Mouse (Mus musculus) limb, embryonic 10.5 days (tissue): Measurements from ENCODE around the gene Slc7a6. TPM values are rescaled to one million over a fixed set of nuclear protein-coding genes. Genes with fewer than 3 reads are reported as not detected.
"Not testable (repeated sequence)": the region's sequence is repeated elsewhere in the genome, so short reads cannot be mapped to it uniquely, and the experiment has no call there.

ENCODE experiments used
- DNase-seq: peaks from one replicate; pipeline ENCODE4 v3.0.0-alpha.2; 2017; ENCODE audit warnings: low spot score
- H3K27ac ChIP-seq: fragments of 300-500 bp; sonication (generic); 2 replicates; pipeline ENCODE4 v1.5.1; 2016; ENCODE audit warnings: mild to moderate bottlenecking
- H3K27me3 ChIP-seq: fragments of 300-500 bp; sonication (generic); 2 replicates; pipeline ENCODE4 v1.6.1; 2016; ENCODE audit warnings: low read depth, mild to moderate bottlenecking; ENCODE audit not compliant: poor library complexity, severe bottlenecking
- H3K36me3 ChIP-seq: fragments of 300-500 bp; sonication (generic); 2 replicates; pipeline ENCODE4 v1.6.1; 2016; ENCODE audit warnings: mild to moderate bottlenecking, moderate library complexity
- H3K4me1 ChIP-seq: fragments of 300-500 bp; sonication (generic); 2 replicates; pipeline ENCODE4 v1.6.1; 2016
- H3K4me3 ChIP-seq: fragments of 300-500 bp; sonication (generic); 2 replicates; pipeline ENCODE4 v1.5.1; 2016; ENCODE audit warnings: mild to moderate bottlenecking, moderate library complexity
- H3K9me3 ChIP-seq: fragments of 300-500 bp; sonication (generic); replicated peaks from 2 replicates; pipeline ENCODE4 v1.6.1; 2016; ENCODE audit warnings: mild to moderate bottlenecking
- WGBS: fragments of 180-500 bp; shearing (Covaris S2); methylation state at CpG from one replicate; pipeline ENCODE4 v1.1.7; 2016; 5-methylcytosine and 5-hydroxymethylcytosine counted together
- polyA plus RNA-seq: library from polyadenylated mRNA; unstranded; fragments of >200 nt; fragmentation: Nextera tagmentation; extraction: Ambion mirVana; gene quantifications from 2 replicates; pipeline ENCODE4 v1.2.1, GENCODE M21; 2016

Slc7a6 gene
- polyA plus RNA-seq, 1 experiment from 2014 or later, result 85.3 TPM

DNA sequence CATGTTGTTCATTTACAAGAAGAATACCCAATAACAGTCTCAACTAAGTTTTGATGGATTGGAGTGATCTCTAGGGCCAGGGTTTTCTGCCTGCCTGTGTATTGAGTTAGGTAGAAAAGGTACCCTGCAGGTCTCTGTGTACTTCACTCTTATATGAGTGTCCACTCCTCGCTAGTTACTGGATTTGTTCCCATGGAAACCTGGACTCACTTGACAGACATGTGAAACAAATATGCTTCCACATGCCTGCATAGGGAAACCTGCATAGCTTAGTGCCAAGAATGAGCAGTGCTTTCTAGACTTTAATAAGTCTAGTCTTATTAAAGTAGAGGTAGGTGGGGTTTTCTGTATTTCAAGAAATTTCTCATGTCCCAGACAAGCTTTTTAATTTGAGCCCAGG is 8.2 kb downstream of the Slc7a6 start:
- DNase-seq, result no peak
- WGBS, result 58% methylated on average over 1 of the region's 1 CpGs
- no peak overlapping the region for H3K4me3 ChIP-seq
- H3K27ac ChIP-seq, result no peak overlapping the region
- 0 out of 2 replicates have a peak, but pooled peaks cover 10% of the 10 kb centered on the region for H3K4me1 ChIP-seq
- H3K9me3 ChIP-seq, result no peaks in the 10 kb centered on the region
- H3K36me3 ChIP-seq, result peaks cover 38% of the 10 kb centered on the region
- H3K27me3 ChIP-seq, result no peaks in the 10 kb centered on the region

DNA sequence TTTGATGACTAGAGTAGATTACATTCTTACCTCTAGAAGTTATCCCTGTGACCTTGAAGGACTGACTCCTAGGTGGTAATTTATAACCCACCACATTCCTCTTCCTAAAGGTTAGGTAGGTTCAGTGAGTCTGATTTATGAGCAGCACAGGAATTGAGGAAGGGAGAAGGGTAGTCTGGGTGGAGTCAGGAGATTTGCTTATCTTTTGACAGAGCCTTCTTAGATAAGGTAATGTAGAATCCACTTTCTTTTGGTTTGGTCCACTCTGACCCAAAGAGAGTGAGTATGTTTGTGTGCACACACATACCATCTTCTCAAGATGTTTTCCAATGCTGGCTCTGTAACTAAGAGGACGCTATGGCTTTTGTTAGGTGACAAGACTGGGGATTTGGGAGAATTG is 8.9 kb downstream of the Slc7a6 start:
- peaks cover 42% of the 10 kb centered on the region for H3K36me3 ChIP-seq
- WGBS, result 58% methylated on average over 1 of the region's 1 CpGs
- H3K4me3 ChIP-seq, result no peak overlapping the region
- 0 out of 2 replicates have a peak, but pooled peaks cover 10% of the 10 kb centered on the region for H3K4me1 ChIP-seq
- H3K27me3 ChIP-seq, result no peaks in the 10 kb centered on the region
- no peak for DNase-seq
- H3K9me3 ChIP-seq, result no peaks in the 10 kb centered on the region
- no peak overlapping the region for H3K27ac ChIP-seq

DNA sequence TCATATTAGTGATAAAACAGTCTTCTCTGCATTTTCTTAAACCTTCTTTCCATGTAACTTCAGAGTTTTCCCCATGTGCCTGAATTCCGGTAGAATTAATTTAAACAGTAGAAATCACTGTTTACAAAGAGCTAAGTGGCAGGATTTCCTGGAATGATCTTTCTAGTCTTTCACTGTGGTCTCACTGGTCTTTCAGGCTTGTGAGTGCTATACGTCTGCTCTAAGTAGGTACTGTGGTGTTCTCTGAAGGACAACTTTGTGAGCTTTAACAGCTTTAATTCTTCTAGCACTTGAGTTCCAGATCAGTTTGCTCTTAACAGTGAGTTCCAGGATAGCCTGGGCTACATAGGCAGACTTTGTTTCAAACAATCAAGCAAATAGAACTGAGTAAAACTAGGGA is 9.8 kb downstream of the Slc7a6 start:
- 0 out of 2 replicates have a peak, but pooled peaks cover 10% of the 10 kb centered on the region for H3K4me1 ChIP-seq
- no peaks in the 10 kb centered on the region for H3K9me3 ChIP-seq
- 79% methylated on average over 2 of the region's 2 CpGs for WGBS
- H3K27me3 ChIP-seq, result no peaks in the 10 kb centered on the region
- H3K27ac ChIP-seq, result no peak overlapping the region
- DNase-seq, result no peak
- H3K4me3 ChIP-seq, result no peak overlapping the region
- peaks cover 43% of the 10 kb centered on the region for H3K36me3 ChIP-seq

DNA sequence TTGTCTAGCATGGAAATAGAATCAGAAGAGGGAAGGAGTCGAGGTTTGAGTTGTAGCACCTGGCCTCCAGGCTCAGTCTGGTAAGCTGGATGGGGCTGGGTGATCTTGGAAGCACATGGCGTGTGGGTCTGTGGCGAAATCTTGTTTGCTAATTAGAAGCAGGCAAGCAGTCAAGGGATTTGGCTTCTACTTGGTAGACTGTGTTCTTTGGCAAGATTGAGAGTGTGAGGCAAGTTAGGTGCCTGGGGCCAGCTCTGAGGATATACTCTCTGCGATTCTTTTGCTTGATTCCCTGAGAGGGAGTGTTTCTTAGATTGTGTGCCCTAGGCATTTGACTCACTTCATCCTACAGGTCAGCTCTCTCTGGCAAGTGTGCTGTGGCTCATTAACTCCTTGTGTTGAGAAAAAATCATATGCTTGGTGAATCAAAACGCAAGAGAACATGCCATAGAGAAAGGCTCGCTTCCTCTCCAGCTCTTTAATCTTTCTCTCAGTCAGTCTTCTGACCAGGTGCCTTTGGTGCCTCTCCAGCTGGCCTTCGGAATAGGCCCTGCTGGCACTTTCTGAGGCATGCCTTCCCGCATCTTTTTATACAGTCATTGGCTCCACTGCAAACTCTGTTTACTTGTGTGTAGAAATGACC is 17.1 kb downstream of the Slc7a6 start:
- Histone ChIP-seq H3K4me3 (no peak overlapping the region), H3K36me3 (peaks cover 89% of the 10 kb centered on the region)

DNA sequence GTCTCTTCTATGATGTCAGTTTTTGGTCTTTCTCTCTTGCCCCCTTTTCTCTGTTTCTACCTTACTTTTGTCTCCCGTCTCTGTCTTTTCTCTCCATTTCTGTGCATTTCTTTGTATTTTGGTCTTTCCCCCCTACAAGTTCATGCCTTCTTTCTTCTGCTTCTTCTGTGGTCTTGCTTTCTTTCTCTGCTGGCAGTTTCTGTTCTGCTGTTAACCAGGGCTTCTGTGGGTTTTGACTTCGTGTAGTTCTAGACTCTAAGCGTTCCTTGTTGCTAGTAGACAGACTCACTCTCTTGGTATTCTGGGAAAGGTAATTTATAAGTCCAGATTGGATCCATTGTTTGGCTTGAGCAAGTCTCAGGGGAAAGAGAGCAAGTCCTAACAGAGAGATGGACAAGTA is 17.7 kb downstream of the Slc7a6 start:
- Histone ChIP-seq H3K36me3 (peaks cover 92% of the 10 kb centered on the region), H3K9me3 (no peaks in the 10 kb centered on the region), H3K27ac (no peak overlapping the region), H3K4me1 (0 out of 2 replicates have a peak, but pooled peaks cover 4% of the 10 kb centered on the region), H3K27me3 (no peaks in the 10 kb centered on the region), H3K4me3 (no peak overlapping the region)
- no peak for DNase-seq
- 94% methylated on average over 3 of the region's 3 CpGs for WGBS

More for the DNA sequence above, 17.1 kb downstream of the Slc7a6 start:
- Histone ChIP-seq H3K27me3 (no peaks in the 10 kb centered on the region), H3K9me3 (no peaks in the 10 kb centered on the region), H3K4me1 (0 out of 2 replicates have a peak, but pooled peaks cover 4% of the 10 kb centered on the region), H3K27ac (no peak overlapping the region)
- WGBS, result 86% methylated on average over 8 of the region's 8 CpGs
- no peak for DNase-seq

DNA sequence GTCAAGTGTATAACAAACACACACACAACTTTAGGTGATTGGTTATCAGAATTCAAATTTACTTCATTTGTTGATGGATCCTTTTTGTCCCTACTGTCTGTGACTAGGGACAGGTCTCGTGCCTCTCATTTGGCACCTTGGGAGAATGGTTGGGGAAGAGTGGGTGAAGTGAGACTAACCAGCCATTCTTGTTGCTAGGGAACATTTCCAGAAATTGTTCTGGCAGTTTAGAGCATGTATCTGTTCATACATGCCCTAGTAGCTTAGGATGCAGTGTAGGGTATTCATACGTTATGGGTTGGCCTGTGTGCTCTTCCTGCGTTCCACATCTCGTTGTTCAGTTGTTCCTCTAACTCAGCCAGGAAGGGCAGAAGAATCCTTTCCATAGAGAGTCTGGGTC is 20.5 kb downstream of the Slc7a6 start:
- Histone ChIP-seq H3K4me3 (no peak overlapping the region), H3K27me3 (no peaks in the 10 kb centered on the region), H3K27ac (no peak overlapping the region), H3K4me1 (0 out of 2 replicates have a peak, but pooled peaks cover 4% of the 10 kb centered on the region), H3K9me3 (no peaks in the 10 kb centered on the region), H3K36me3 (peaks cover 93% of the 10 kb centered on the region)
- 92% methylated on average over 4 of the region's 4 CpGs for WGBS
- DNase-seq, result no peak

DNA sequence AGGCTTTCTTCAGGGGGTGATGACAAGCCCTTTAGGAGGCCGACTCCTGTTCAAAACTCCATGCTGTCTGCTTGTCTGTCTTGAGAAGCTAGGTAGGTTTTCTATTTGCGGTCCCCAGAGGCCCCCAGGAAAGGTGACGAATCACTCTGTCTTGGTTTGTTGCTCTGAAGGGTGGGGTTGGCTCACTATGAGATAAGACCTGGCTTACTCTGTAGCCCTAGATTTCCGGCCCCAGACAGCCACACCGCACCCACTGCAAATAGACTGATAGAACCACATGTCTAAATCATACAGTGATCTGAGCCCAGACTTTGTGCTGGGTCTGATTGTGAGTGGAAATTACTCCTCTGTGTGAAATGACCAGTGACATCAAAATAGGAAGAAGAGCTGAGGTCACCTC is 23.0 kb downstream of the Slc7a6 start:
- H3K36me3 ChIP-seq, result peaks cover 93% of the 10 kb centered on the region
- no peaks in the 10 kb centered on the region for H3K4me1 ChIP-seq
- H3K4me3 ChIP-seq, result no peak overlapping the region
- no peaks in the 10 kb centered on the region for H3K9me3 ChIP-seq
- 90% methylated on average over 5 of the region's 5 CpGs for WGBS
- DNase-seq, result no peak
- H3K27ac ChIP-seq, result no peak overlapping the region
- no peaks in the 10 kb centered on the region for H3K27me3 ChIP-seq

DNA sequence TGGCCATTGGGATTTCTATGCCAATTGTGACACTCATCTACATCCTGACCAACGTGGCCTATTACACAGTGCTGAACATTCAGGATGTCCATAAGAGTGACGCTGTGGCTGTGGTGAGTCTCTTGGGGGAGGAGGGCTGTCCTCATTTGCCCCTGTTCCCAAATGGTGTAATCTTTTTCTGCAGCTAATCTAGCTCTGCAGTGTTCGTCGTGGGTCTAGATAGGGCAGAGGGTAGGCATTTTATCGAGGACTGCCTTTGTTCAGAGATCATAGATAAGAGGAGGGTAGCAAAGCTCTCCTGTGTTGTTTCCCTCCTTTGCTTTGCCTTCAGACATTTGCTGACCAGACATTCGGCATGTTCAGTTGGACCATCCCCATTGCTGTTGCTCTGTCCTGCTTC is 24.5 kb downstream of the Slc7a6 start:
- no peak overlapping the region for H3K4me3 ChIP-seq
- H3K36me3 ChIP-seq, result peaks cover 93% of the 10 kb centered on the region
- no peaks in the 10 kb centered on the region for H3K4me1 ChIP-seq
- WGBS, result 93% methylated on average over 6 of the region's 6 CpGs
- DNase-seq, result no peak
- no peaks in the 10 kb centered on the region for H3K27me3 ChIP-seq
- no peak overlapping the region for H3K27ac ChIP-seq
- H3K9me3 ChIP-seq, result no peaks in the 10 kb centered on the region

DNA sequence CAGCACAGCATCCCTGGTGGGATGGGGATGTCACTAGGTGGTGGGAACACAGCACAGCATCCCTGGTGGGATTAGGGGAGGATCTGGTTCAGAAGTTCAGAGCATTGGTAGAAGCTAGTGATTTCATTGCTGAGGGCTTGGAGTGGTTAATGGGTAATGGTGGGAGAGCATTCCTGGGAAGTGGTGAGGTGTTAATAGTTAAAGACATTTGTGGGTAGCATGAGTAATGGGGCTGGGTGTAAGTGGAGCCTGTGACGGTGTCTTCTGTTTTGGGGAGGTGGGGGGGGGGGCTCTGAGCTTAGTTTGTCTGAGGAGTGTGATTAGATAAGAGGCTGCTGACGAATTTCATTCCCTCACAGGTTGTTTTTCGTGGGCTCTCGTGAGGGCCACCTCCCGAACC is 25.4 kb downstream of the Slc7a6 start:
- no peaks in the 10 kb centered on the region for H3K9me3 ChIP-seq
- DNase-seq, result no peak
- H3K27me3 ChIP-seq, result no peaks in the 10 kb centered on the region
- H3K4me1 ChIP-seq, result no peaks in the 10 kb centered on the region
- peaks cover 94% of the 10 kb centered on the region for H3K36me3 ChIP-seq
- H3K27ac ChIP-seq, result no peak overlapping the region
- 89% methylated on average over 5 of the region's 5 CpGs for WGBS
- no peak overlapping the region for H3K4me3 ChIP-seq

DNA sequence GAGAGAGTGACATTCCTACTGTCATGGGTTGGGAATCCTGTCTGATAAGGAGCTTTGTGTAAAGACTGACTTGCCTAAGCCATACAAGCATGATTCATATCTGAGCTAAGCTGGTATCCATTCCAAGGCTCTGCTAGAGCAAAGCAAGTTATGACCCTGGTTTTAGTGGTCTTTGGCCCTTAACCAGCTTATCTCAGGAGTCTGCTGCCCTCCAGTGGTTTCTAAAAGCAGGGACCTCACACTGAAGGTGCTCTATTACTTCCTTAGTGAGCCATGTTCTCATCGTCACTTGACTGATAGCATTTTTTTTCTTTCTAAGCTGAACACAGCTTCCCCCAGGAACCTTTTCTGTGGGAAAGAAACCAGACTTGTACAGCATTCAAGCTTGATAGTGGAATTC is 30.1 kb downstream of the Slc7a6 start:
- Histone ChIP-seq H3K27ac (no peak overlapping the region), H3K27me3 (no peaks in the 10 kb centered on the region), H3K9me3 (no peaks in the 10 kb centered on the region), H3K36me3 (peaks cover 97% of the 10 kb centered on the region), H3K4me3 (no peak overlapping the region), H3K4me1 (no peaks in the 10 kb centered on the region)
- 49% methylated on average over 1 of the region's 1 CpGs for WGBS
- DNase-seq, result peak; percentile 35

DNA sequence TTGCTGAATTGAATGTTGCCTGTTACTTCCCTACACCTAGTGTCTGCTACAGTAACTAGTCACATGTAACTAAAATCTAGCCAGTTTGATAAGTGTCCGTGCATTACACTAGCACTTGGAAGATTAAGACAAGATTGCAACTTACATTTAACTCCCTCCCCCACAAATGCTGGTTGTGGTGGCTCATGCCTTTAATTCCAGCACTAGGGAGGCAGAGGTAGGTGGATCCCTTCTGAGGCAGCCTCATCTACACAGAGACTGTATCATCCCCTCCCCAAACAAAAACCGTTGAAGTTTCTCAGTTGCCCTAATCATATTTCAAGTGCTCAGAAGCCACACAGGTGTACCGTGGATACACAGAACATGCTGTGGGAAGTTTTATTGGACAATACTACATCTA is 30.9 kb downstream of the Slc7a6 start:
- not testable (repeated sequence) for H3K27ac ChIP-seq, H3K27me3 ChIP-seq, H3K4me3 ChIP-seq, H3K4me1 ChIP-seq, DNase-seq, H3K9me3 ChIP-seq
- WGBS, result 88% methylated on average over 3 of the region's 3 CpGs
- H3K36me3 ChIP-seq, result peaks cover 97% of the 10 kb centered on the region

DNA sequence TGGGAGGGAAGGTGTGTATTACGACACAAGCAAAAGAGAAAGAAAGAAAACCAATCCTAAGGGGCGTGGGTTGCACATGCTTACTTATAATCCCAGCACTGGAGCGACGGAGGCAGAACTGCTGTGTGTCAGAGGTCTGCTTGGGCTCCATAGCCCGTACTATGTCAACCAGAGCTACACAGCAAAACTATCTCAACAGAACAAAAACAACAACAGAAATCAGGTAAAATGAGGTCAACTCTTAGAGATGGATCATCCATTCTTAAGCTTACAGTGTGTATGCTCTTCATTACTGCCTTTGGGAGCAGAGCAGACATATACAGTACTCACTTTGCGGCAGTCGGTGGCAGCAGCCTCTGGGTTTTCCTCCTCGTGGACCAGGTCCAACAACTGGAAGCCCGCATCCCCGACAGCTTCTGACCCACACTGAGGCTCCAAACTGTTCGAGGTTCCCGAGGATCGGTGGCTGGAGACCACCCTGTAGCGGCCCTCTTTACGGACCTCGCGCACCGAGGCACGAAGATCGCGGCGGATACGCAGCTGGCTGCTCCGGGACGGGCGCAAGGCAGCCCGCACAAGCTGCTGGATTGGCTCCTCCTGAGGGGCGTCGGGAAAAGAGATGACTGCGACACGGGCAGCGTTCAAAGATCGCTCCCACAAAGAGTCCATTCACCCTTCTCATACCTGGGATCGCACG is 41.5 kb downstream of the Slc7a6 start:
- WGBS, result 2% methylated on average over 35 of the region's 35 CpGs
- Histone ChIP-seq H3K27me3 (no peaks in the 10 kb centered on the region), H3K4me3 (peak overlapping the region; percentile 68), H3K9me3 (no peaks in the 10 kb centered on the region), H3K27ac (peak overlapping the region; percentile 95), H3K4me1 (peaks cover 11% of the 10 kb centered on the region), H3K36me3 (peaks cover 64% of the 10 kb centered on the region)
- DNase-seq, result no peak

DNA sequence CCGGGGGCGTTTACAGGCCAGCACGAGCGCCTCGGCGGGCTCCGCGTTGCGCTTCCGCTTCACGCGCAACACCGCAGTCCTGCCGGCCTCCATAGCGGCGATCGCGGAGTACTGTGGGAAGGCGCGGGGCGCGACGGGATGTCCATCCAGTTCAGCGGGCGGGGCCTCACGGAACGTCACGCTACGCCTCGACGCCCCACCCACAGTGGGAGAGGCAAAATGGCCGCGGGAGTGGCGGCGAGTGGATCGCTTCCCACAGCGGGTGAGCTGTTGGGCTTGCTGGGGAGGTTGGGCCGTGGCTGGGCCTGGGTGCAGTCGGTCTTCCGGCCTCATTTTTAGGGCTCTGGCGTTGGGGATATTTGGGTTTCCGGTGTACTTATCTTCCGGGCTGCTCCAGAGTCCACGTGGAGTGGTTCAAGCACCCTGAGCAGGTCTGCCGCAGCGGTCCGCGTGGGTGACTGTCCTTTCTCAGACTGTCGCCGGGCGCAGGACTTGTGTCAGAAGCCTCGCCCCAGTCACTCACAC is 42.2 kb downstream of the Slc7a6 start, which contains the start of the genes Slc7a6os and Prmt7:
Gene Slc7a6os (minus strand): TSS at position 115 of the 525 bp plus-strand sequence.
Gene Prmt7 (plus strand): TSS at position 116 of the 525 bp plus-strand sequence.
- Histone ChIP-seq H3K4me3 (peak within 1 kb of the TSS; percentile 68), H3K27me3 (no peaks in the 10 kb centered on the region), H3K27ac (peak within 1 kb of the TSS; percentile 95), H3K36me3 (peaks cover 64% of the 10 kb centered on the region), H3K9me3 (no peaks in the 10 kb centered on the region), H3K4me1 (peaks cover 11% of the 10 kb centered on the region)
- peak; percentile 94 for DNase-seq
- WGBS, result under 1% methylated on average over 52 of the region's 52 CpGs
